In genomic region chr14:55724411-55724871, GRCm38 (mm10) we compare ENCODE assay signal across 8 mouse cellular contexts. TPM values are rescaled to one million over a fixed set of nuclear protein-coding genes. Genes with fewer than 3 reads are reported as not detected.
A peak's percentile ranks its signal among the peaks of the same experiment; 100 is the strongest.
DNase-seq lines count a peak whose midpoint lies in the region; ATAC-seq and TF ChIP-seq lines count a peak whose summit lies in the region.

No protein-coding gene starts in this region.

- no peaks in the 10 kb centered on the region for H3K36me3 ChIP-seq in liver, adult 2 months (ENCODE audit: control insufficient read depth, insufficient read depth, low read length)
- H3K36me3 ChIP-seq in liver, embryonic 11.5 days (ENCODE audit: control insufficient read depth, insufficient read depth, low read length) = 0 out of 2 replicates have a peak, but pooled peaks cover 1% of the 10 kb centered on the region

- peak overlapping the region; percentile 53 for H3K27ac ChIP-seq in liver, adult 2 months (replicated peaks; ENCODE audit: insufficient read depth, low read depth, low read length)
- H3K27ac ChIP-seq in liver, embryonic 11.5 days (ENCODE audit: low read depth, low read length) = no peak overlapping the region

- H3K27me3 ChIP-seq in liver, adult 2 months (ENCODE audit: control insufficient read depth, insufficient read depth, low read length) = no peaks in the 10 kb centered on the region
- H3K27me3 ChIP-seq in liver, embryonic 11.5 days (replicated peaks; ENCODE audit: control insufficient read depth, insufficient read depth, low read length) = no peaks in the 10 kb centered on the region

- peak; percentile 96 for DNase-seq in liver, adult 2 months (ENCODE audit: extremely low read depth, low read depth, low spot score)
- DNase-seq in liver, embryonic 11.5 days (ENCODE audit: low spot score) = no peak
- DNase-seq in heart, adult 8-10 months (ENCODE audit: low spot score) = peak; percentile 65
- DNase-seq in lung, postnatal 36 days = peak; percentile 83
- peak; percentile 72 for DNase-seq in thymus, postnatal 4 days
- no peak for DNase-seq in urinary bladder, postnatal 4 days (ENCODE audit: low spot score in 2 of 2)
- no peak for DNase-seq in left cerebral cortex, postnatal 25 days (ENCODE audit: low spot score in 2 of 2)
- DNase-seq in right cerebral cortex, postnatal 10 days (ENCODE audit: low spot score in 2 of 2) = no peak

- no peak for TF ChIP-seq CTCF in liver, adult 2 months (IDR thresholded peaks at IDR 0.05; ENCODE audit: low read depth, low read length)

- TF ChIP-seq POLR2A in liver, adult 2 months (IDR thresholded peaks at IDR 0.05; ENCODE audit: extremely low read depth, insufficient read depth, low read length) = no peak

- H3K4me3 ChIP-seq in liver, adult 2 months (ENCODE audit: insufficient read depth, low read depth, low read length) = no peak overlapping the region
- H3K4me3 ChIP-seq in liver, embryonic 11.5 days (ENCODE audit: low read depth, low read length) = no peak overlapping the region

- H3K79me2 ChIP-seq in liver, adult 2 months (ENCODE audit: control insufficient read depth, insufficient read depth, low read length) = no peaks in the 10 kb centered on the region

- intact Hi-C loops in left cerebral cortex, postnatal 25 days (cut with DNase I) = loop anchor here (5.0 kb wide), 1 partner anchor 42 kb away; the partner anchor contains the start of gene Tinf2

- H3K4me2 ChIP-seq in liver, embryonic 11.5 days = no peak overlapping the region

- no peak for ATAC-seq in liver, embryonic 11.5 days (replicated peaks; ENCODE audit: low FRiP score)

- H3K4me1 ChIP-seq in liver, adult 2 months (ENCODE audit: control insufficient read depth, insufficient read depth, low read length) = peaks cover 30% of the 10 kb centered on the region
- peaks cover 8% of the 10 kb centered on the region for H3K4me1 ChIP-seq in liver, embryonic 11.5 days (replicated peaks; ENCODE audit: control insufficient read depth, insufficient read depth, low read length)

- no peaks in the 10 kb centered on the region for H3K9me3 ChIP-seq in liver, embryonic 11.5 days (ENCODE audit: control insufficient read depth, low read length)

- no peak overlapping the region for H3K9ac ChIP-seq in liver, adult 2 months (ENCODE audit: low read depth, low read length)
- H3K9ac ChIP-seq in liver, embryonic 11.5 days (ENCODE audit: low read depth, low read length) = no peak overlapping the region

- WGBS in liver, adult 2 months = 2% methylated on average over 8 of the region's 8 CpGs
- WGBS in liver, embryonic 11.5 days = 51% methylated on average over 8 of the region's 8 CpGs

RNA-seq across cellular contexts. Expression of gene Rabggta, which starts 2.4 kb away (rescaled TPM):
- 28.7 and 31.5 TPM in 2 replicates for total RNA-seq in liver, adult 2 months (2014; rRNA removed)
- 64.0 and 65.1 TPM in 2 replicates for polyA plus RNA-seq in liver, adult 2 months (2012; rRNA removed)
- polyA plus RNA-seq in liver, embryonic 11.5 days (2014; fragmentation: Nextera tagmentation; extraction: Ambion mirVana) = 22.8 and 24.0 TPM in 2 replicates
- total RNA-seq in heart, adult 8-10 months (2022) = 10 to 100 TPM; 13.3 to 14.6 (median 14.5) TPM
- 10 to 100 TPM; 45.6 to 45.8 TPM for total RNA-seq in left cerebral cortex, postnatal 25 days (2021)

RNA-seq across cellular contexts. Expression of gene Tgm1, which starts 10.7 kb away (rescaled TPM):
- 7.9 and 8.4 TPM in 2 replicates for total RNA-seq in liver, adult 2 months (2014; rRNA removed)
- polyA plus RNA-seq in liver, adult 2 months (2012; rRNA removed) = 22.8 and 24.2 TPM in 2 replicates
- 3.0 and 3.3 TPM in 2 replicates for polyA plus RNA-seq in liver, embryonic 11.5 days (2014; fragmentation: Nextera tagmentation; extraction: Ambion mirVana)
- under 1 TPM; 0.16 to 0.43 (median 0.27) TPM for total RNA-seq in heart, adult 8-10 months (2022)
- total RNA-seq in left cerebral cortex, postnatal 25 days (2021) = not detected

RNA-seq across cellular contexts. Expression of gene Dhrs1, which starts 21.0 kb away (rescaled TPM):
- total RNA-seq in liver, adult 2 months (2014; rRNA removed) = 109 and 140 TPM in 2 replicates
- 263 and 286 TPM in 2 replicates for polyA plus RNA-seq in liver, adult 2 months (2012; rRNA removed)
- polyA plus RNA-seq in liver, embryonic 11.5 days (2014; fragmentation: Nextera tagmentation; extraction: Ambion mirVana) = 48.8 and 53.9 TPM in 2 replicates
- 10 to 100 TPM; 38.3 to 46.8 (median 43.2) TPM for total RNA-seq in heart, adult 8-10 months (2022)
- total RNA-seq in left cerebral cortex, postnatal 25 days (2021) = 10 to 100 TPM; 79.2 to 88.7 TPM

RNA-seq across cellular contexts. Expression of gene Nop9, which starts 21.1 kb away (rescaled TPM):
- total RNA-seq in liver, adult 2 months (2014; rRNA removed) = 11.0 and 13.0 TPM in 2 replicates
- polyA plus RNA-seq in liver, adult 2 months (2012; rRNA removed) = 11.8 and 15.1 TPM in 2 replicates
- 70.6 and 76.1 TPM in 2 replicates for polyA plus RNA-seq in liver, embryonic 11.5 days (2014; fragmentation: Nextera tagmentation; extraction: Ambion mirVana)
- total RNA-seq in heart, adult 8-10 months (2022) = 10 to 100 TPM in 3 of 4 experiments, 1 to 10 TPM in 1; 9.6 to 13.2 (median 11.0) TPM
- total RNA-seq in left cerebral cortex, postnatal 25 days (2021) = 10 to 100 TPM; 12.7 to 14.0 TPM

RNA-seq across cellular contexts. Expression of gene Cideb, which starts 33.8 kb away (rescaled TPM):
- 101 and 128 TPM in 2 replicates for total RNA-seq in liver, adult 2 months (2014; rRNA removed)
- polyA plus RNA-seq in liver, adult 2 months (2012; rRNA removed) = 483 and 586 TPM in 2 replicates
- polyA plus RNA-seq in liver, embryonic 11.5 days (2014; fragmentation: Nextera tagmentation; extraction: Ambion mirVana) = 8.9 and 9.1 TPM in 2 replicates
- total RNA-seq in heart, adult 8-10 months (2022) = 1 to 10 TPM in 3 of 4 experiments, under 1 TPM in 1; 0.95 to 1.9 (median 1.4) TPM
- 1 to 10 TPM; 1.6 to 2.3 TPM for total RNA-seq in left cerebral cortex, postnatal 25 days (2021)

Comparison
In these comparisons a context has a peak if more than half of its experiments do, and no peak if none do; other contexts are left out.
1. DNase-seq: peak in liver, adult 2 months (single experiment), heart, adult 8-10 months (single experiment), lung, postnatal 36 days (single experiment) and thymus, postnatal 4 days (single experiment); none in liver, embryonic 11.5 days (single experiment), urinary bladder, postnatal 4 days (0 of 2), left cerebral cortex, postnatal 25 days (0 of 2) and right cerebral cortex, postnatal 10 days (0 of 2).